Mouse (Mus musculus): ENCODE data around the gene Polr1a. TPM values are rescaled to one million over a fixed set of nuclear protein-coding genes. Genes with fewer than 3 reads are reported as not detected.

The Polr1a gene
- polyA plus RNA-seq, 1 experiment from 2014 or later = 18.3 TPM

DNA sequence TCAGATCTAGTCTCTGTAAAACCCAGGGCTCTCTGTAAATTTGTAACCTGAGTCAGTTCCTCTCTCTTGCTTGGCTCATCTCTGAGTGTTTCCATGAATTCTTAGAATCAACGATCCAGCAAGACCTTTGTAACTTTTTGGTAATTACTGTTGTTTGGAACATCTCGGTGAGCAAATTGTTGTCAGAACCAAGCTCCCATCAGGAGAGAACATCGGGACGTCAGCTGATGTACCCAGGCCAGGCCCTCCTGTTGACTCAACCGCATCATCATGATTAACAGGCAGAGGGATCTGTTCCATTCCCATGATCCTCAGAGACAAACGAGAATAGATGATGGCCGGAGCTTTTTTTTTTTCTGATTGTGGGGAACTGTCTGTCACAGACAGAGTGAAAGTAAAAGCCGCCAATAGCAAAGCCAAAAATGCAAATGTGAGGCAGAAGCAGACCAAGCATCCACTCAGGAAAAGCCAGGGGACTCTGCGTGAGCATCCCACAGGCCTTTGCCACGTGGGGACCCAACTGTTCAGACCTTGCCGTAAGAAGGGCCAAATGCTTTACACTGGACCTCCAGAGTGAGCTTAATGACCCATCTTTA, 91.2 kb downstream of the Polr1a start:
- Histone ChIP-seq H3K36me3 (ENCODE audit: control insufficient read depth, insufficient read depth, low read length) (no peaks in the 10 kb centered on the region), H3K27me3 (replicated peaks; ENCODE audit: control insufficient read depth, insufficient read depth, low read length) (no peaks in the 10 kb centered on the region), H3K4me2 (ENCODE audit: low read length) (no peak overlapping the region), H3K27ac (ENCODE audit: low read depth, low read length) (no peak overlapping the region), H3K9me3 (ENCODE audit: control insufficient read depth, low read length) (peaks cover 5% of the 10 kb centered on the region; the same call in 1 of the 2 replicates), H3K4me3 (ENCODE audit: low read length) (no peak overlapping the region), H3K9ac (ENCODE audit: low read depth, low read length) (no peak overlapping the region), H3K4me1 (ENCODE audit: control insufficient read depth, insufficient read depth, low read depth, low read length) (no peaks in the 10 kb centered on the region)
- 71% methylated on average over 11 of the region's 11 CpGs for WGBS
- ATAC-seq = no peak

- Histone ChIP-seq H3K27me3 (replicated peaks; ENCODE audit: control insufficient read depth, insufficient read depth, low read length) (no peaks in the 10 kb centered on the region), H3K9me3 (ENCODE audit: control insufficient read depth, low read length) (peaks cover 3% of the 10 kb centered on the region; the same call in 1 of the 2 replicates), H3K4me3 (ENCODE audit: low read length) (no peak overlapping the region), H3K4me2 (ENCODE audit: low read length) (no peak overlapping the region), H3K36me3 (ENCODE audit: control insufficient read depth, insufficient read depth, low read length) (no peaks in the 10 kb centered on the region), H3K4me1 (ENCODE audit: control insufficient read depth, insufficient read depth, low read depth, low read length) (no peaks in the 10 kb centered on the region), H3K9ac (ENCODE audit: low read depth, low read length) (no peak overlapping the region), H3K27ac (ENCODE audit: low read depth, low read length) (no peak overlapping the region)
- WGBS = 94% methylated on average over 5 of the region's 5 CpGs
- no peak for ATAC-seq
Measured at GRCm38 (mm10) chr6:72001220-72001777, 92.4 kb downstream of the Polr1a start.

DNA sequence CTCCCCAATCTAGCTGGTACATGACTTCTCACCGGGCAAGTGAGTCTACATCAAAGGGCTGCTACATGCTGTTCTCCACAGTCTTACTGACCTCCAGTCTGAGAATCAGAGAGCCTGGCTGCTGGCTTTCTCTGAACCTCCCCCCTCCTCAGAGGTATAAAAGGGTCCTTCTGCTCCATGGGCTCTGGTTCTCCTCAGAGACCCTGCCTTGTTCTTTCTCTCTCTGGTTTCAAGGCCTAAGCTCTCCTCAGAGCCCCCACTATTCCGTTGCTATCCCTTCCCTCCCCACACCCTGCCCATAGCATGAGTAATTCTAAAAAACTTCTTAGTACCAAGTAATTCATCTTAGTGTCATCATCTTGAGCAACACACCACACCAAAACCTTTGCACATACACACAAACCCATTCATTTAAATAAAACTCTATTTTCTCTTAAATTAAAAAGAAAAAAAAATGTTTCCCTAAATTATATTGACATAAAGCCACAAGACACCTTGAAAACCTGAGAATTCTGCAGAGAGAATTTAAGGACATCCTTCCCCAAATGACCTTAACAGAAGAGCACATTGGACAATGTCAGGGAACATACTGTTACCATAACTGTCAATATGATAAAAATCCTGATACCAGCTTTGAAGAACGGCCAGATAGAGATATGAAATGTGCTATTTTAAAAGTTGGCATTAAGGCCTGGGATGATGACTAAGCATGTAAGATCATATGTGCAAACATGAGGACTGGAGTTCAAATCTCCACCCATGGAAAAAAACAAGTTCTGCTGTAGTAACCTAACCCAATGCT, 98.8 kb downstream of the Polr1a start:
- no peaks in the 10 kb centered on the region for H3K36me3 ChIP-seq (ENCODE audit: control insufficient read depth, insufficient read depth, low read length)
- no peak overlapping the region for H3K4me2 ChIP-seq (ENCODE audit: low read length)
- WGBS = 82% methylated on average over 3 of the region's 3 CpGs
- no peaks in the 10 kb centered on the region for H3K4me1 ChIP-seq (ENCODE audit: control insufficient read depth, insufficient read depth, low read depth, low read length)
- H3K27ac ChIP-seq (ENCODE audit: low read depth, low read length) = no peak overlapping the region
- no peak for ATAC-seq
- no peaks in the 10 kb centered on the region for H3K9me3 ChIP-seq (ENCODE audit: control insufficient read depth, low read length)
- H3K27me3 ChIP-seq (replicated peaks; ENCODE audit: control insufficient read depth, insufficient read depth, low read length) = no peaks in the 10 kb centered on the region
- no peak overlapping the region for H3K9ac ChIP-seq (ENCODE audit: low read depth, low read length)
- no peak overlapping the region for H3K4me3 ChIP-seq (ENCODE audit: low read length)

DNA sequence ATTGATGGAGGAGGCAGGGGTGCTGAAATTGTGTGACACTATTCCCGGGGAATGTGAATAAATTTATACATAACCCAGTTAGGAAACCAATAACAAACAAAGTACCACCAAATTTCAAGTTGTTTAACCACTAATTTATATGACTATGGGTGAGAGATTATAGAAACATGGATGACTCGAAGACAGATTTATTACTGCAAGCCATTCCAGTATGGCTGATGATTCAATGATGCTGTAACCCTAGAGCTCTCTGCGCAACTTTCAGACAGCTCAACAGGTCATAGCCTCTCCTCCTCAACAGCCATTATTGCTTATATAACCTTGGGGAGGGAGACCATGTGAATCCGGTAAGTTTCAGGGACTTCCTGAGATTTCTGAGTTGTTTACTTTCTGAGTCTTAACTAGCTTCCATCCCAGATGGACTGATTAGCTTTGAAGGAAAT, 99.4 kb downstream of the Polr1a start:
- H3K4me2 ChIP-seq (ENCODE audit: low read length) = no peak overlapping the region
- no peak for ATAC-seq
- H3K27me3 ChIP-seq (replicated peaks; ENCODE audit: control insufficient read depth, insufficient read depth, low read length) = no peaks in the 10 kb centered on the region
- no peak overlapping the region for H3K27ac ChIP-seq (ENCODE audit: low read depth, low read length)
- H3K4me1 ChIP-seq (ENCODE audit: control insufficient read depth, insufficient read depth, low read depth, low read length) = no peaks in the 10 kb centered on the region
- H3K36me3 ChIP-seq (ENCODE audit: control insufficient read depth, insufficient read depth, low read length) = no peaks in the 10 kb centered on the region
- H3K9me3 ChIP-seq (ENCODE audit: control insufficient read depth, low read length) = no peaks in the 10 kb centered on the region
- H3K4me3 ChIP-seq (ENCODE audit: low read length) = no peak overlapping the region
- WGBS = 93% methylated on average over 4 of the region's 4 CpGs
- no peak overlapping the region for H3K9ac ChIP-seq (ENCODE audit: low read depth, low read length)

DNA sequence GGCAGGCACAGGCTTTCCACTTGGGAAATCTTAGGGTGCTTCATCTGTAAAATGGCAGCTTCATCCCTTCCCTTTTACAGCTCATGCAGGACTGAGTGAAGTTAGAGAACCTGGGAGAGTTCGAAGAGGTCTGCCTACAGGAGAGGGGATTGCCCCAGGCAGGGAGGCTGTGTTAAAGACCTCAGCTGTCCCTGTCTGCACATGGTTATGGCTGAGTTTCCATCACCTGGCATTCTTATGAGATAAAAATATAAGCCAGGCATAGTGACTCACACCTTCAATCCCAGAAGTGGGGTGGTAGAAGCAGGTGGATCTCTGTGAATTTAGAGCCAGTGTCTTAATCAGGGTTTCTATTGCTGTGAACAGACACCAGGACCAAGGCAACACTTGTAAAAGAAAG, 100.6 kb downstream of the Polr1a start:
- no peak overlapping the region for H3K27ac ChIP-seq (ENCODE audit: low read depth, low read length)
- H3K36me3 ChIP-seq (ENCODE audit: control insufficient read depth, insufficient read depth, low read length) = no peaks in the 10 kb centered on the region
- H3K27me3 ChIP-seq (replicated peaks; ENCODE audit: control insufficient read depth, insufficient read depth, low read length) = no peaks in the 10 kb centered on the region
- H3K4me3 ChIP-seq (ENCODE audit: low read length) = no peak overlapping the region
- no peaks in the 10 kb centered on the region for H3K4me1 ChIP-seq (ENCODE audit: control insufficient read depth, insufficient read depth, low read depth, low read length)
- H3K4me2 ChIP-seq (ENCODE audit: low read length) = no peak overlapping the region
- no peaks in the 10 kb centered on the region for H3K9me3 ChIP-seq (ENCODE audit: control insufficient read depth, low read length)
- ATAC-seq = no peak
- H3K9ac ChIP-seq (ENCODE audit: low read depth, low read length) = no peak overlapping the region
- 100% methylated on average over 1 of the region's 1 CpGs for WGBS

DNA sequence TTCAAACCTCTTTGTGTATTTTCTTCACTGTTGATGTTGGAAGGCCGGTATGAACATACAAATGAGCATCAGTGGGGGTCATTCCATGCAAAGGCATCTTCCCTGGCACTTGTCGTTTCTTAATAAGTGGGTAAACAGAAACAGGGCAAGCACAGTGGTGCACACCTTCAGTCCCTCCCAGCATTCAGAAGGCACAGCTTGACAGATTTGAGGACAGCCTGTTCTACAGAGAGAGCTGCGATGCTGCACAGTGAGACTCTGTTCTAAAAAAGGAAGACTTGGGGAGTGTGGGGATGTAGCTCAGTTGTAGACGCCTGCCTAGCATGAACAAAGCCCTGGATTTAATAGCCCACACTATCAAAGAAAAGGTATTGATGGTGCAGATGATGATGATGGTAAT, 105.2 kb downstream of the Polr1a start:
- Histone ChIP-seq H3K27ac (ENCODE audit: low read depth, low read length) (no peak overlapping the region), H3K4me1 (ENCODE audit: control insufficient read depth, insufficient read depth, low read depth, low read length) (no peaks in the 10 kb centered on the region), H3K4me3 (ENCODE audit: low read length) (no peak overlapping the region), H3K36me3 (ENCODE audit: control insufficient read depth, insufficient read depth, low read length) (no peaks in the 10 kb centered on the region), H3K4me2 (ENCODE audit: low read length) (no peak overlapping the region), H3K9ac (ENCODE audit: low read depth, low read length) (no peak overlapping the region), H3K27me3 (replicated peaks; ENCODE audit: control insufficient read depth, insufficient read depth, low read length) (no peaks in the 10 kb centered on the region), H3K9me3 (ENCODE audit: control insufficient read depth, low read length) (no peaks in the 10 kb centered on the region)
- WGBS = 46% methylated on average over 4 of the region's 4 CpGs
- ATAC-seq = no peak

- Histone ChIP-seq H3K27me3 (replicated peaks; ENCODE audit: control insufficient read depth, insufficient read depth, low read length) (no peaks in the 10 kb centered on the region), H3K4me2 (ENCODE audit: low read length) (no peak overlapping the region), H3K4me3 (ENCODE audit: low read length) (no peak overlapping the region), H3K4me1 (ENCODE audit: control insufficient read depth, insufficient read depth, low read depth, low read length) (no peaks in the 10 kb centered on the region), H3K36me3 (ENCODE audit: control insufficient read depth, insufficient read depth, low read length) (no peaks in the 10 kb centered on the region), H3K9ac (ENCODE audit: low read depth, low read length) (no peak overlapping the region), H3K9me3 (ENCODE audit: control insufficient read depth, low read length) (no peaks in the 10 kb centered on the region), H3K27ac (ENCODE audit: low read depth, low read length) (no peak overlapping the region)
- WGBS = 78% methylated on average over 6 of the region's 6 CpGs
- ATAC-seq = no peak
Measured at GRCm38 (mm10) chr6:72018052-72018451, 109.2 kb downstream of the Polr1a start.

GRCm38 (mm10) chr6:72025497-72025896, 116.6 kb downstream of the Polr1a start:
- no peak overlapping the region for H3K27ac ChIP-seq (ENCODE audit: low read depth, low read length)
- no peak for ATAC-seq
- H3K4me1 ChIP-seq (ENCODE audit: control insufficient read depth, insufficient read depth, low read depth, low read length) = no peaks in the 10 kb centered on the region
- no peak overlapping the region for H3K9ac ChIP-seq (ENCODE audit: low read depth, low read length)
- no peaks in the 10 kb centered on the region for H3K36me3 ChIP-seq (ENCODE audit: control insufficient read depth, insufficient read depth, low read length)
- no peaks in the 10 kb centered on the region for H3K9me3 ChIP-seq (ENCODE audit: control insufficient read depth, low read length)
- no peak overlapping the region for H3K4me2 ChIP-seq (ENCODE audit: low read length)
- H3K4me3 ChIP-seq (ENCODE audit: low read length) = no peak overlapping the region
- H3K27me3 ChIP-seq (replicated peaks; ENCODE audit: control insufficient read depth, insufficient read depth, low read length) = no peaks in the 10 kb centered on the region

- no peak overlapping the region for H3K9ac ChIP-seq (ENCODE audit: low read depth, low read length)
- H3K4me1 ChIP-seq (ENCODE audit: control insufficient read depth, insufficient read depth, low read depth, low read length) = no peaks in the 10 kb centered on the region
- ATAC-seq = no peak
- H3K4me3 ChIP-seq (ENCODE audit: low read length) = no peak overlapping the region
- no peak overlapping the region for H3K4me2 ChIP-seq (ENCODE audit: low read length)
- H3K36me3 ChIP-seq (ENCODE audit: control insufficient read depth, insufficient read depth, low read length) = no peaks in the 10 kb centered on the region
- H3K9me3 ChIP-seq (ENCODE audit: control insufficient read depth, low read length) = no peaks in the 10 kb centered on the region
- no peak overlapping the region for H3K27ac ChIP-seq (ENCODE audit: low read depth, low read length)
- H3K27me3 ChIP-seq (replicated peaks; ENCODE audit: control insufficient read depth, insufficient read depth, low read length) = no peaks in the 10 kb centered on the region
- 91% methylated on average over 1 of the region's 1 CpGs for WGBS
Measured at GRCm38 (mm10) chr6:72028079-72028478, 119.2 kb downstream of the Polr1a start.

Measured in hindbrain, embryonic 16.5 days (tissue).